Mouse (Mus musculus): Measurements from ENCODE around the gene Gm49601.

The Gm49601 gene

GRCm38 (mm10) chr16:18629390-18630231 is 3.4 kb upstream of the Gm49601 start, which contains the start of gene Sept5:
Sept5 (minus strand) TSS chr16:18629954.
- DNase-seq (ENCODE audit: low spot score in 2 of 2): peak; percentile 42 to 60

- no peak for DNase-seq (ENCODE audit: low spot score in 2 of 2)
Measured at GRCm38 (mm10) chr16:18628948-18629340, 2.7 kb upstream of the Gm49601 start.

DNA sequence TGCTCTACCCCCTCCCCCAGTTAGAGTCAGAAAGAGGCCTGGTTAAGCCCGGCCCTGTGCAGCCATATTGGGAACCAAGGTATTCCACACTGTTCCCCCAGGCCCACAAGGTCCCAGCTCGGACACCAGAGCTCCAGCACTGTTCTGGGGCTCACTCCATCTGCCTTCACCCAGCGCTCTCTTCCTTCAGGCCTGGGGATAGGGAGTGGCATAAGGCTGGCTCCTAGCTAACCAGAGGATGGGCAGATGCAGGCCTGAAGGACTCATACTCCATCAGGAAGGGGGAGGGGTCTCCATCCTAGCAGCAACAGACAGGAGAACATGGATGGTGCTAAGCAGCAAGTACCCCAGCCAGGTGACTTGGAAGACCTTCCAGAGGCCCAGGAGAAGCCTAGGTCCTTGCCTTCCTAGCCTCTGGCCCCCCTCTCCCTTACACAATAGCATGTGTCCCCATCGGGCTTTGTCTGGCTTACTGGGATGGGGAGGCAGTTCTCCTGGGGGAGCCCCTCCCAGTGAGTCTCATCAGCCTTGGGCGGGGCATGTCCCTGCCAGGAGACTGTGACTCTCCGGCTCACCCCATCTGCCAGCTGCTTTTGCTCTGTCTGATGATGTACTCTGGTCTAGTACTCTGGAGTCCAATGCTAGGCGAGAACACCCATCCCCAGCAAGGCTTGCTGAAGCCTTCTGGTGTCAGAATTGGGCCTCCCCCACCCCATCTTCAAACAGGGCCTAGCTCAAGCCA is 2.1 kb upstream of the Gm49601 start:
- no peak for DNase-seq (ENCODE audit: low spot score in 2 of 2)

- DNase-seq (ENCODE audit: low spot score in 2 of 2): no peak
Measured at GRCm38 (mm10) chr16:18627163-18627562, 936 bp upstream of the Gm49601 start.

- no peak for DNase-seq (ENCODE audit: low spot score in 2 of 2)
Measured at GRCm38 (mm10) chr16:18625791-18626311, 376 bp downstream of the Gm49601 start.

GRCm38 (mm10) chr16:18625097-18625496 is 1.1 kb downstream of the Gm49601 start:
- DNase-seq (ENCODE audit: low spot score in 2 of 2): no peak

- DNase-seq (ENCODE audit: low spot score in 2 of 2): no peak
Measured at GRCm38 (mm10) chr16:18624641-18625040, 1.6 kb downstream of the Gm49601 start.

DNA sequence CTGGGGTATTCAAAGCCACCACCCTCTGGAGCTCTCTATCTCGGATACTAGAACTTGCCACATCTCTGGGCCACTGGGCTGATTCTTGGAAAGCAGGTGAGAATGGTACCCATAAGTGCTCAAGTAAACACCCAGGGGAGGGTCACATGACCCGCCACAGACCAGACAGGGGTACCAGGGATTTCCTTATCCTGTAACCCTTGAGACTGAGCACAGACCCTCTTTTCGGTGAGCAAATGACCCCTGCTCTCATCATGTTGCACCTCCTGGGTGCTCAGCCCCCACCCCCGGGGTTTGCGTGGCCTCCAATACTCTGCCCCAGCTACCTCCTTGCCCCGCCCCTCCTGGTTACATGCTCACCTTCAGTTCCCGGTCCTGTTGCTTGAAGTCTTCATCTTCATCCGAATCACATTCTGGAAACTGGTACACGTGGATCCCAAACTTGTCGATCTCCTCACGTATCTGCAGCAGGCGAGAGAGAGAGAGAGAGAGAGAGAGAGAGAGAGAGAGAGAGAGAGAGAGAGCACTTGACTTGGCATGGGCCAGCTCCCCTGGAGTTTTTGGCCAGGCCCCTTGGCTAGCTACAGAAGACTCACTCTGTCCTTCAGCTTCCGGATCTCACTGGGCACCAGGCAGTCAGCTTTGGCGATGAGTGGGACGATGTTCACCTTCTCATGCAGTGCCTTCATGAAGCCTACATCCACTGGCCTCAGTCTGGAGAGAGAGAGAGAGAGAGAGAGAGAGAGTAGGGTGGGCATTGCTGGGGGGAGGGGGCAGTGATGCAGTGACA is 2.3 kb downstream of the Gm49601 start:
- DNase-seq (ENCODE audit: low spot score in 2 of 2): no peak

GRCm38 (mm10) chr16:18622916-18623750 is 3.1 kb downstream of the Gm49601 start:
- no peak for DNase-seq (ENCODE audit: low spot score in 2 of 2)

- no peak for DNase-seq (ENCODE audit: low spot score in 2 of 2)
Measured at GRCm38 (mm10) chr16:18622019-18622418, 4.2 kb downstream of the Gm49601 start, which contains the start of gene Gp1bb. Gp1bb (minus strand) TSS chr16:18622403.

DNA sequence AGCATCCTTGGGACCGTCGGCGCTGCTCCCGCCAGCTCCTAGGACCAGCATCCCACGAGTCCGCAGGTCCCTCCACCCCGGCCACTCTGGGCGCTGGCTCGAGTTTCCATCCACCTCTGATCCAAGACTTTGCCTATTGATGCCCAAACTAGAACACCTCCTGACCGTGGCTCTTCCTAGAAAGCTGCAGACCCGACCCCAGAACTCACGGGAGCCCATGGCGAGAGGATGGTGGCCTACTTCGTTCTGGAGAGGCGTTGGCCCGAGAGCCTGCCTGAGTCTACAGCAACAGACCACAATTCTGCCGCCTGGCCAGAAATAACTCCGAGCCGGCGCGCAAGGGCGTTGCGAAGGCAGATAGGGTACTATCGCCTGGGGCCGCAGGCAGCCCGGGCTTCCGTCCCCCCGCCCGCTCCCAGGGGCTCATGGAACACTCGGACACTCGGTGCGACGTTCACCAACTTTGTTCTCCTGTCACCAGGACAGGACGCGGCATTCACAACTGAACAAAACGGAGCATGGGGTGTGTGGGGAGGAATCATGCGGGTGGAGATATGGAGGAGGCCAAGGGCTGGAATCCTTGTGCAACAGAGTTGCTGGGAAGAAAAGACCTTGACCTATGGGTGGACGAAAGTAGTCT is 4.7 kb downstream of the Gm49601 start:
- no peak for DNase-seq (ENCODE audit: low spot score in 2 of 2)

GRCm38 (mm10) chr16:18620601-18621361 is 5.4 kb downstream of the Gm49601 start:
- DNase-seq (ENCODE audit: low spot score in 2 of 2): no peak

GRCm38 (mm10) chr16:18620201-18620600 is 6.0 kb downstream of the Gm49601 start:
- DNase-seq (ENCODE audit: low spot score in 2 of 2): no peak

DNA sequence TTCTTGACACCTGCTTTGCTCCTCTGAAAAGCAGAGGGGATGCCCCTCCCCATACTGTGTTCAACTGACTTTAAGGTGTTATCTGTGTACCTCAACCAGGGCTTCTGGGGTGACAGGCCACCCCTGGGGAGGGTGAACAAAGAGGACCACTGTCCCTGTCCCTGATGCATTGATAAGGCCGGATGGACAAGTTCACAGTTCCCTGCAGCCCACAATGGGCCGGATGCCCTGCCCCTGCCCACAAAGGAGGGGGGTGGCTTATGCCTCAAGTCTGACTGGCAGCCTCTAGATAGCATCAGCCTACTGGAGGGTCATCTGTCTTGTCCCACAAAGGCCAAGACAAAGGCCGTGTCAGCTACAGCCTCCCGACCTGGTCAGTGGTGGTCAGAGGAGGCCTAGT is 7.1 kb downstream of the Gm49601 start:
- DNase-seq (ENCODE audit: low spot score in 2 of 2): no peak

- no peak for DNase-seq (ENCODE audit: low spot score in 2 of 2)
Measured at GRCm38 (mm10) chr16:18618297-18618696, 7.9 kb downstream of the Gm49601 start.

- peak; percentile 81 to 88 for DNase-seq (ENCODE audit: low spot score in 2 of 2)
Measured at GRCm38 (mm10) chr16:18617370-18618065, 8.7 kb downstream of the Gm49601 start.

DNA sequence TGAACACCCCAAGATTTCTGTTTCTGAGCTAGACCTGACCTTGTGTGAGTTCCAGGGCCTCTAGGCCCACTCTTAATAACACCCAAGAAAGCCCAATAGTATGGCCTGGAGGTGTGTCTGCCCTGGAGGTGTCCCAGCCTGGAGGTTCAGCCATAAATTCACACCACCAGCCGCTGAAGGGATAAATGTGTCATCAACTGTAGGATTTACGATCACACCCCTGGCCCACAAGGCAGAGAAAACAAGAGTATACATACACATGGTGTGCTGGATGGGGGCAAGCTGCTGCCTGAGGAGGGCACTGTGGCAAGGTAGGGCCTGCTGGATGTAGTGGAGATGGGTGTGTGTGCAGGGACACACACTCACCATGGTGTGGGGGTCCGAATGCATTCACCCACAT is 12.9 kb downstream of the Gm49601 start:
- no peak for DNase-seq (ENCODE audit: low spot score in 2 of 2)

GRCm38 (mm10) chr16:18611752-18612151 is 14.5 kb downstream of the Gm49601 start:
- DNase-seq (ENCODE audit: low spot score in 2 of 2): no peak

- DNase-seq (ENCODE audit: low spot score in 2 of 2): no peak
Measured at GRCm38 (mm10) chr16:18609099-18609498, 17.1 kb downstream of the Gm49601 start.

All from urinary bladder, adult 18-20 months (tissue).